Mouse (Mus musculus) urinary bladder, postnatal 10 days (tissue): ENCODE data around the gene Itga5.

ENCODE experiments used
- DNase-seq: peaks from one replicate; pipeline ENCODE4 v3.0.0; 2022; ENCODE audit warnings: low spot score

Itga5 gene

GRCm38 (mm10) chr15:103364761-103365160, 1.8 kb downstream of the Itga5 start:
- no peak for DNase-seq

GRCm38 (mm10) chr15:103363809-103364208, 2.8 kb downstream of the Itga5 start:
- DNase-seq: no peak

GRCm38 (mm10) chr15:103362950-103363349, 3.6 kb downstream of the Itga5 start:
- no peak for DNase-seq

GRCm38 (mm10) chr15:103362333-103362732, 4.2 kb downstream of the Itga5 start:
- DNase-seq: no peak

GRCm38 (mm10) chr15:103361269-103361668, 5.3 kb downstream of the Itga5 start:
- DNase-seq: no peak

GRCm38 (mm10) chr15:103359869-103360602, 6.5 kb downstream of the Itga5 start:
- DNase-seq: no peak

GRCm38 (mm10) chr15:103359122-103359510, 7.4 kb downstream of the Itga5 start:
- no peak for DNase-seq

GRCm38 (mm10) chr15:103358278-103359121, 8.1 kb downstream of the Itga5 start:
- DNase-seq: no peak

- DNase-seq: no peak
Measured at GRCm38 (mm10) chr15:103357817-103358216, 8.7 kb downstream of the Itga5 start.

GRCm38 (mm10) chr15:103356130-103356529, 10.4 kb downstream of the Itga5 start:
- DNase-seq: no peak

GRCm38 (mm10) chr15:103355420-103355819, 11.1 kb downstream of the Itga5 start:
- DNase-seq: no peak

- no peak for DNase-seq
Measured at GRCm38 (mm10) chr15:103354690-103355089, 11.9 kb downstream of the Itga5 start.

GRCm38 (mm10) chr15:103353511-103354256, 12.9 kb downstream of the Itga5 start:
- no peak for DNase-seq

- DNase-seq: no peak
Measured at GRCm38 (mm10) chr15:103352856-103353255, 13.7 kb downstream of the Itga5 start.

GRCm38 (mm10) chr15:103347275-103347684, 19.3 kb downstream of the Itga5 start:
- no peak for DNase-seq

- DNase-seq: no peak
Measured at GRCm38 (mm10) chr15:103345789-103346188, 20.8 kb downstream of the Itga5 start.

- no peak for DNase-seq
Measured at GRCm38 (mm10) chr15:103343556-103343955, 23.0 kb downstream of the Itga5 start.

- no peak for DNase-seq
Measured at GRCm38 (mm10) chr15:103343008-103343407, 23.6 kb downstream of the Itga5 start.

- no peak for DNase-seq
Measured at GRCm38 (mm10) chr15:103342415-103342814, 24.1 kb downstream of the Itga5 start.

GRCm38 (mm10) chr15:103341547-103341946, 25.0 kb downstream of the Itga5 start:
- no peak for DNase-seq

- DNase-seq: no peak
Measured at GRCm38 (mm10) chr15:103340786-103341185, 25.8 kb downstream of the Itga5 start.

- DNase-seq: no peak
Measured at GRCm38 (mm10) chr15:103339961-103340337, 26.6 kb downstream of the Itga5 start, which contains the start of gene Zfp385a. Gene Zfp385a (minus strand): TSS chr15:103340093.
